Mouse (Mus musculus) thymus, postnatal 36 days (tissue): ENCODE data around the gene St3gal4.

Experiments
- DNase-seq, 2 experiments: peaks; one replicate each; pipeline ENCODE4 v3.0.0; 2022; ENCODE audit warnings: mixed read lengths in 2 of 2

Gene St3gal4

DNA sequence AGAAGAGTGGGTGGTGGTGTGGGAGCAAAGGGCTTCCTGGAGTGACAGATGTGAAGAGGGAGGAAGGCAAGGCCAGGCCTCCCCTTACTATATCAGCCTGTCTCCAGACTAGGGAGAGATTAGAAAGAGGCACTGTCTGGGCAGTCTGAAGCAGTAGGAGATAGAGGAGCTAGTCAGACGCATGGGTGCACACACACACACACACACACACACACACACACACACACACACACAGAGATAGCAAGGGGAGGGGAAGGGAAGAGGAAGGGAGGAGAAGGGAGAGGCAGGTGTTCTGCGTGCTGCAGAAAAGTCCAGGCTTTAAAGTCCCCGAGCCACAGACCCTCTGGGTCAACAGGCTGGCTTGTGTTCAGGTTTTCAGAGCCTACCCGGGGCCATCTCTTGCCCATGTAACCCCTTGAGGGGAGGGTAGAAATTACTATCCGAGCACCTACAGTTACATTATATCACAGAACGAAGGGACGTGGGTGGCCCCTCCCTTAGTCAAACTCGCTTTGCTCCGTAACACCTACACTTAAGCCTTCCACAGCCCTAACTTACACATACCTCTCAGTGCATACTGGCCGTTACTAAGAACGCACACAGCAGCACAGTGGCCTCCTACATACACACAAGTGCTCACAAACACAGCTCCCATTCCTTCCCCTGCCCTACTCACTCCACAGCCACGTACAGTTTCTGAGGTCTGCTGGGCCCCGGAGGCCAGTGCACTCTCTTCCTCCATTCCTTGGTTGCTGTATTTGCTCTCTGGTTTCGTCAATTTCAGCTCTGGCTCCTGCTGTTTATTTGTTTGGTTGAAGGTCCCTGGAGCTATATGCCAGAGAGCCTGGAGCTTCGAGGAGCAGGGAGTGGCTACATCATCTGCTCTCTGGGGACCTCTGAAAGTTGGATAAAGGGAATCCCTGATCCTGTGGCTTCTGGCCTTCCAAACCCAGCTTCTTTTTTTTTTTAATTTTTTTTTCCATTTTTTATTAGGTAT, 12.9 kb downstream of the St3gal4 start:
- DNase-seq: no peak

DNA sequence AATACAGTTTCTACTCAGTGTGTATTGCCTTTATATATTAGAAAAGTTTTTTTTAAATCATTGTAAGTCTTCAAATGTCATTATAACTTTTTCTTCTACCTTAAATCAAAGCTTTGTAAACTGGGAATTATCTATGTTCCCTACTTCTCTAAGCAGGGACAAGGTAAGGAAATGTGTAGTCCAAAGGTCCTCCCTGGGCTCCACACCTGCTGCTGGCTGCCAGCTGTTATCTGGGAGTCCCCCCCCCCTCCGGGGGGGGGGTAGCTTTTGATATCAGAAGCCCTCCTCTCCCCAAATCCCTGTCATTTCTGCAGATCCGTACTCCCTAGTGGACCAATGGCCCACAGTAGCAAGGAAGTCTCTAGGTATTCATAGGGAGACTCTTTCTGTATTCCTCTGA, 13.6 kb downstream of the St3gal4 start:
- DNase-seq: no peak

DNA sequence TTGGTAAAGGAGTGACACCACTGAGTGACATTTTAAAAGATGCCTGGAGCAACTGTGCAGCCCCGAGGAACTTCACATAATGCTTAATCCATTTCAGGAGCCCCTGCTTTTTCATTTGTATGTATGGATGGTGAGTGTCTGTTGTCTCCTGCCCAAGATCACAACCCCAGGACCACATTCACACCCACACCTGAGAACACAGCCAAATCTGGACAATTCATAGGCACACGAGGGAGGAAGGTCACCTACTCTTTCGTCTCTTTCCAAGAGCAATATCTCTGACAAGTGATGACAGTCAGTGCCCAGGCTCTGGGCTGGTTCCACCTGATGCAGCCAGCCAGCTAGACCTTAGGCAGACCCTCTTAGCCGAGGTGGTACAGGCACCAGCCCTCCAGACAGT, 14.4 kb downstream of the St3gal4 start:
- DNase-seq: no peak

GRCm38 (mm10) chr9:35098762-35099161, 20.3 kb downstream of the St3gal4 start:
- DNase-seq: no peak

- DNase-seq: no peak
Observed at GRCm38 (mm10) chr9:35097901-35098300, 21.2 kb downstream of the St3gal4 start.

GRCm38 (mm10) chr9:35095726-35096125, 23.3 kb downstream of the St3gal4 start:
- DNase-seq: no peak

- no peak for DNase-seq
Observed at GRCm38 (mm10) chr9:35093350-35093749, 25.7 kb downstream of the St3gal4 start.

GRCm38 (mm10) chr9:35092904-35093303, 26.2 kb downstream of the St3gal4 start:
- no peak for DNase-seq

GRCm38 (mm10) chr9:35061446-35061845, 57.6 kb downstream of the St3gal4 start:
- no peak for DNase-seq

DNA sequence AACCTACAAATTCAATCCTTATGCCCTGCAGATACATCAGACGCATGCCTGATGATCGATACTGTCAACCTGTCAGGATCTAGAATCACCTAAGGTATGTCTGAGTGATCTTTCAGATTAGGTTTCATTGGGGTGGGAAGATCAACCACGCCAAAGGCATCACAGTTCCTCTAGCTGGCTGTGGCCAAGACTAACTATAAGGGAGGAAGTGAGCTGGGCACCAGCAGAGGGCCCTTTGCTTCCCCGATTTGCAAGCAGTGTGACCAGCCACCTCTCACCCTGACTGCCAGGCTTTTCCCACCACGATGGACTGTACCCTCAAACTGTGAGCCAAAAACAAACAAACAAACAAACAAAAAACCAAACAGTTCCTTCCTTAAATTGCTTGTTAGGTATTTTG, 59.2 kb downstream of the St3gal4 start:
- no peak for DNase-seq

DNA sequence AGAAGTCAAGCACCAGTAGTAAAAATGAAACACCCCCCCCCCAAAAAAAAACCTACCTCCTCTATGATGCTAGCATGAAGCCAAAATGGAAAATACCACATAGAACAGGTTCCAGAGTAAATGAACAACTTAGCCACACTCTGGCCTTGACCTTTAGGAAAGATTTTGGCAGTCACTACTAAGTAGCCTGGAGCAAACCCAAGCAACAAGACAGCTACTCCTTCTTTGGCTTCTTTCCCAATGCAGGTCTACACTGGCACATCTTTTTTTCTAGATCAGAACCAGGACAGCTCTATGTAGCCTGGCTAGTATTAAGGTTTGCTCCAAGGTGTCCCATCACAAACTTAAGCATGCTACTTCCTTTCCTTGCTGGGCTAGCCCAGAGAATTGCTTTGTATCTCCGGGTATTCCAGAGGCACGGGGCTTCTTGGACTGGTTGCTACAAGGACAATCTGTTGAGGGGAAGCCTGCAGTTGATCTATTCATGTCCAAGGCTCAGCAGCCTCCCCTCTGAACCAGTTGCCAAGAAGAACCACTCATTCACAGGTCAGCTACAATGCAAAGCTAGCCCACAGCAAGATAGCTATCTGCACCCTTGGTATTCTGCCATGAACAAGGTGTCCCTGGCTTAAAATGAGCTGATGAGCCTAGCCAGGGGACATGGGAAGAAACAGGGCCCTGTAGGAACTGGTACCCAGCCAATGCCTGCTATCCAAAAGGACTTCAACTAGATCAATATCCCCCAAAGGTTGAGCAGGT, 60.3 kb downstream of the St3gal4 start:
- no peak for DNase-seq

DNA sequence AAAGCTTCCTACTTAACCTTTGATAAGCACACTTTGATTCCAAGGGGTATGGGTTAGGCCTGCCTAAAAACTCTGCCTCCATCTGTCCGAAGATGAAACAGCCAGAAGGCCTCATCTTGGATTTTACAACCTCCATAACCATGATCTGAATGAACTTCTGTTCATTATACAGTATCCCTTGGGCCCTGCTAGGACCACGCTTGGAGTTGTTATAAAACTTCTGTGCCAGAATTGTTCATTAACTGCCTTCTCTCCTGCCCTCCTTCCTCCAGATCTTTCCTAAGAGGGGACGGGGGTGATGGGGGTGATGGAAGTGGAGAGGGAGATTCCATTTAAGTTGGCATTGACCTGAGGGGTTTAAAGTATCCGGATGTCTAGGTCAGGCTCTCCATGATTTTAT, 60.9 kb downstream of the St3gal4 start:
- no peak for DNase-seq

GRCm38 (mm10) chr9:35057631-35058030, 61.4 kb downstream of the St3gal4 start:
- DNase-seq: no peak

GRCm38 (mm10) chr9:35056611-35057010, 62.5 kb downstream of the St3gal4 start:
- DNase-seq: no peak

DNA sequence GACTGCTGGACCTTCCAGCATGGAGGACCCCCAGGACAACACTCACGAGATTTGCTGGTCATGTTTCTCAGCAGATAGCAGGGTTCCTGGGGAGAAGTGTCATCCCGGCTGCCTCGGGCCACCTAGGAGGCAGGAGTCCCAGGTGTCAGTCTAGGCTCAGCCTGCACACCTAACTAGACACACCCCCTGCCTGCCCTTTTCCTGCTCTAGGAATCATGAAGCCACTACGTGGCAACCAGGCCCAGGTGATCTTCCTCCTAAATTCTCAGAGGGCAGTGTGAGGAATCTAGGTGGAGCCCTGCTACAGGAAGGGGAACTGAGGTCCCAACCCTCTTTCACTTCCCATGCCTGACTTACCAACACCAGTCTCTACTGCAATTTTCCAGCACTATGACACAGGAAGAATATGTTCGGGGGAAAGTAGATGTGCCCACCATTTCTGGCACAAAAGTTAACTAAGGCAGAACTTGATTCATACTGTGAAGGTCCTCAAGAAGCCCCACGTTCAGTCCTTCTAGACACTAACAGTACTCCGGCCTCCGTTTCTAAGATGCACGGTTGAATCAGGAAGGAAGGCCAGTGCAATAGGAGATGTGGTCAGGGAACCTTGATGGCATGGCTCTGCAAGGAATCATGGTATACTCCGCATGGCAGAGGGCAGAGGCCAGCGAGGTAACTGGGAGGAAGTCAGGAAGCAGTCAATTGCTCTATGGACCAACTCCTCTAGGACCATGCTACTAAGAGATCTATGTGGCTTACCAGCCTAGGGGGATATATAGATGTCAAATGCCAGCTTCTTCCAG, 63.3 kb downstream of the St3gal4 start:
- no peak for DNase-seq

DNA sequence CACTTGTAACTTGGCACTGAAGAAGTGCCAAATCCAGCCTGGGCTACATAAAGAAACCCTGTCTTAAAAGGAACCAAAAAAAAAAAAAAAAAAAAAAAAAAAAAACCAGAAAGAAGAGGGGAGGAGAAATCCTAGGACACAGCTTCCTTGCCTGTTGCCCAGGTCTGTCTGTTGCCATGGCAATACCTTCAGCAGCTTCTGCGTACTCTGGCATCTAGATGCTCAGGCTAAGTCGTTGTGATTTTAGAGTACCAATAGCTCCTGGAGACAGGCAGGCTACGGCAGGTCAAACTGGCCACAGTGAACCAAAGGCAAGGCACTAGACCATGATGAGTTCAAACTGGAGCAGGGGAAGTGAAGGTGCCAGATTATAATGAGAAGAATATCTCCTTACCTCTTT, 65.4 kb downstream of the St3gal4 start:
- no peak for DNase-seq

GRCm38 (mm10) chr9:35053081-35053480, 66.0 kb downstream of the St3gal4 start:
- DNase-seq: no peak

DNA sequence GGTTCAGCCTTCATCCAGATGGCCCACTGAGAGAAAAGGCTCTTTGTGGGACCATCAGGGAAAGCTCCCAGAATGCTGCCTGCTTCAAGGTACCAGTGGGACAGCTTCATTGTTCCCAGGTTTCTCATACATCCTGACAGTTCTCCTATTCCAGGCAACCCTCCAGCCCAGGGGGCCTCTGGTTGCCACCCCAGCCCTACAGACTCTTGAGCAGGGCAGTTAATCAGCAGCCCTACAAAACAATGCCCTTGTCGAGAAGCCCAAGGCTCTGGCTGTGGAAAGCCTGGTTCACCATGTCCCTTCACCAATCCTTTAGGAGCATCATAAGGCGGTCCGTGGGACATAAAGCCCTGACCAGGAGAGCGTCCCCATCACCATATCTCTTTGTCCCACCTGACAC, 66.4 kb downstream of the St3gal4 start:
- DNase-seq: no peak

GRCm38 (mm10) chr9:35051666-35052065, 67.4 kb downstream of the St3gal4 start:
- no peak for DNase-seq

DNA sequence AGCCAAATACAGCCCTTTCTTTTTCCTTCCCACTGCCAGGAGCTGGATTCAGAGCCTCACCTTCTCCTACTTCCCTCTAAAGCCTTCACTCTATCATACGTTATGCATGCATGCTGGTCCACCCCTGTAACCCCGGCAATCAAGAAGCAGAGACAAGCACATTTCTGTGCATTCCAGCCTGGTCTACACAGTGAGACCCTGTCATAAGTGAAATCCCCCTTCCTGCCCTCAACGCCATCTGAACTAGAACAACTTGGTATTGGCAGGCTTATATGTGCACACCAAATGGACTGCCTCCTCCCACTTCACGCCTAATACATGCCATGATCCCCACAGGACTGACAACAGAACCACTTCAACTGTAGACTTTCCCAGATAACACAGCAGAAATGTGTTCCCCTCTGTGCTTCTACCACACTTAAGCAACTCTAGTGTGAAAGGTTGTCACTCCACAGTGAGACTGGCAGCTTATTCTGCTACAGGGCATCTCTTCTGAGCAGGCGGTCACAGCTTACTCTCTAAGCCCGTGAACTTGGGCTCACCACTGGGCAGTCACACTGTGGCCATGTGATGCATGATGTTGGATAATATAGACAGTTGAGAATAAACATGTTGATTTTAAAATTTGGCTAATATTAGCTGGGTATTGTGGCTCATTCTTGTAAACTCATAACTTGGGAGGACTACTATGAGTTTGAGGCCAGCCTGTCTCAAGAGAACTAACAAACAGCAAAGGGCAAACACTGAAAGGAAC, 68.2 kb downstream of the St3gal4 start:
- DNase-seq: no peak

DNA sequence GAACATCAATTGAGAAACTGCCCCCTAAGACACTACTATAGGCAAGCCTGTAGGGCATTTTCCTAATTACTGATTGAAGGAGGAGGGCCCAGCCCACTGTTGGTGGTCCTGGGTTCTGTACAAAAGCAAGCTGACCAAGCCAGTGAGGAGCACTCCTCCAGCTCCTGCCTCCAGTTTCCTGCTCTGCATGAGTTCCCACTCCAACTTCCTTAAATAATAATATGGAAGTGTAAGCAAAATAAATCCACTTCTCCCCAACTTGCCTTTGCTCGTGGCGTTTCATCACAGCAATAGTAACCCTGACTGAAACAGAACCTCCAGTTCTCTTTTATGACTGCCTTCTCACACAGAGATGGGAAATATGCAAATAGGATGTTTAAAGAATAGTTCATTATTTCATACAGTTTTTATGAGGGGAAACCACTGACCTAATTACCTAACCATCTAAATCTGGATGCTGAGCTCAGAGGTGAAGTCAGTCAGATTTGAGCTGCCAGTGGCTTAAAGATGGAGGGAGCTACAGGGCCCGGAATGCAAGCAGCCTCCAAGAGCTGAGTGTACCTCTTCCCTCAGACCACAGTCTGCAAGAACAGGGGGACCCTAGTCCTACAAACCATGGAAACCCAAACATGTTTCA, 69.1 kb downstream of the St3gal4 start:
- DNase-seq: no peak

DNA sequence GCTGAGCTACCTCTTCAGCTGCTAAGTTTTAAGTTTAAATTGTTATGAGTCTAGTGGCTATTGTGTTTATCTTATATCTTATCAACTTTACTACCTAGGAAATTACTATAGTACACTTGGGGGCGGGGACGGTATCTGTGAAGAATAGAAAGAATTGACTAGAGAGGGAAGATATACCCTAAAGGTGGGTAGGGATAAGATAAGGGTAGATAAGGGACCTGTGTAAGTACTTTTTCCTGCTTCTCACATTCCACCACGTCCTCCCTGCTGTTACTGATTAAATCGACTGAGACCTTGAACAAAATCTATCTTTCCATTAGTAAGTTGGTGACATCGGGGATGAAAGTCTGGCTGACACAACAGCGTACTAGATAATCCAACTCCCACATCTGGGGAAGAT, 70.6 kb downstream of the St3gal4 start:
- DNase-seq: no peak
